Mouse (Mus musculus) lung, postnatal 25 days (tissue): ENCODE results near the gene Il2rb.

Experiments
- DNase-seq: peaks from one replicate; pipeline ENCODE4 v3.0.0; 2022; ENCODE audit warnings: low spot score

Gene Il2rb

DNA sequence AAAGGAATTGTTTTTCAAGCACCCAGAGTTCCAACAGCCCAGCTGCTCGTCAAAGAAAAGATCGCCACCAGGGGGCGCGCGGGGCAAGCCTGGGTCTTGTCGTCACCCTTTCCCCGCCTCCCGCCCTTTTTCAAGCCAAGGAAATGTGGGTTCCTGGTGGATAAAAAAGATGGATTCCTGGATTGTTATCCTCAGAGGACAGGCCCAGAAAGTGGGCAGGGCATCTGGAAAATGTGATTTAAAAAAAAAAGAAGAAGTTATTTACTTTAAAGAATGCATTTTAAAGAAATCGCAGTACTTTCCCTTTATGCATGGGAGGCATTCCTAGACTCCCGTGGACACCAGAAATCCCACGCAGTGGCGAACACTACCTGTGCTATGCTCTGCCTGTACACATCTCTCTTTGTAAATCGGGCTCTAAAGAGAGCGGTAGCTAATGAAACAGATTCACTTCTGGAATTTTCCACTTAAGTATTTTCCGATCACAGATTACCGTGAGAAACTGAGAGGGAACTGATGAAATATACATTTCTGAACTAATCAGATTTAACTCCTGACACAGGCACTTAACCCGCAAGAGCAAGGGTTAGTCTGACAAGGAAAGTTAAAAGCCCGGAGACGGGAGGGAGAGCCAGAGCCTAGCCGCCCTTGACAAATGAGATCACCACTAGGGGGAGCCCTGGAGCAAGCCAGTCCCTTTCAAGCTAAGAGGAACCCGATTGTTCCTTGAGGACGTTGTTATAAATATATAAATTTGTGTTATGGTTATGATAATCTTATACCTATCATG lies 47.1 kb downstream of the Il2rb start:
- DNase-seq, result peak; percentile 94

DNA sequence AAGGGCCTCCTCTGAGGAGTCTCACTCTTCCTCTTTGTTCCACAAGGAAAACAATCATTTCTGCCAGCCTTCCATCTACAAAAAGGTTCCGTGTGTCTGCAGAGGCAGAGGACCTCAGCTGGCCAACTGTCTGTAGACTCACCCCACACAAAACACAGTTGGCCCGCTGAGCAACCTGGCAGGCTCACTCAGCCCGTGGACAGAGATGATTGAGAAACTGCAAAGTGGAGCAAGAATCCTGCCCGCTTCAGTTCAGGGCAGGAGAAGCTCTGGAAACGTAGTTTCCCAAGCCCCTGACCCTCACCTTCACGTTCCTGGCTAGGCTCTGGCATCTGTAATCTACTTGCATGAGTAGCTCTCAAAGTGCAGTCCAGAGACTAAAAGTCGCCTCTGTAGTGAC lies 48.0 kb downstream of the Il2rb start:
- DNase-seq, result peak; percentile 29

DNA sequence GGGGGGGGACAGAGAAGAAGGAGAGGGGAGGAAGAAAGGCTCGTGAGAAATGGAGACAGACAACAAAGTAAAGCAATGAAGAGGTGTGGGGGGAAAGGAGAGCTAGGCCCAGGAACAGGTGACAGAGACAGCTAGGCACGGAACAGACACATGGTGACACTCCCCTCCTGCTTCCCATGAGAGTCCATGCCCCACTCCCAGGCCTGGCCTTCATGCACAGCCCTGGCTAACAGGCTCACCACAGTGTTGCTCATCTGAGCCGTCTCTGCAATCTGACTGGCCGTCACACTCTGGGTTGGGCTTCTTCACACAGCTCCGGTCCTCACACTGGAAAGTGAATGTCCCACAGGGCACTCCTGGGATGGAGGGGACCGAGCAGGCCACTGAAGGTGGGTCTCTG lies 51.2 kb downstream of the Il2rb start:
- no peak for DNase-seq

DNA sequence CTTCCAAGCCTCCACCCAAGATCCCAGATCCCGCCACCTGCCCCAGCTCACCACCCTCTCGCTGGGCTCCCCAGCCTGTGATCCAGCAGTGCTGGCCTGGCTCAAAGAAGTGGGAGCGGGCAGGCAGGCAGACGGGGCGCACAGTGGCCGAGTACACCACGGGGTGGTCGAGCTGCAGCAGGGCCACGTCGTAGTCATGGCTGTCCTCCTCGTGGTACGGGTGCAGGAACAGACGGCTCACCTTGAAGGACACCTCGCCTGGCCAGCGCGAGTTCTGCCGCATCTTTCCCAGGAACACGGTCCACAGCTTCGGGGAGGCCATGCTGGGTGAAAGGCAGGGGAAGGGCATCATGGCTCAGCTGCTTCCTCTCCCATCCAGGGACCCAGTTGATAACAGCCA lies 52.8 kb downstream of the Il2rb start:
- DNase-seq, result no peak

DNA sequence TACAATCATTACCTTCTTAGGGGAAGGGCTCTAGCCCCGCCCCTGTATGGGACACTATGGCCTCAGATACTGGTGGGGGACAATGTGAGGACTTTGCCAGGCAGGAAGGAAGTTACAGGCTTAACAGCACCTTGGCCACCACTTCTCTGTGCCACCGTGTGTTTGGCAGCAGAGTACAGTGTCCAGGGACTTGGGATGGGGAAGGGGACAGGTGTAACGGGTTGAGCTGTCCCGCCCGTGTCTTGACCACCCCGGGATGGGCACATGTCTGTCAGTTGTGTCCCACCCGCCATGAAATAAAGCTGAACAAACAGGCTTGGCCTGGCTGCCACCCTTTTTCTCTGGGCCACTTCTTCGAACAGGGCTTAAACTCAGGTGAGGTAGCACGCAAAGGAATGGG lies 56.1 kb downstream of the Il2rb start:
- no peak for DNase-seq

DNA sequence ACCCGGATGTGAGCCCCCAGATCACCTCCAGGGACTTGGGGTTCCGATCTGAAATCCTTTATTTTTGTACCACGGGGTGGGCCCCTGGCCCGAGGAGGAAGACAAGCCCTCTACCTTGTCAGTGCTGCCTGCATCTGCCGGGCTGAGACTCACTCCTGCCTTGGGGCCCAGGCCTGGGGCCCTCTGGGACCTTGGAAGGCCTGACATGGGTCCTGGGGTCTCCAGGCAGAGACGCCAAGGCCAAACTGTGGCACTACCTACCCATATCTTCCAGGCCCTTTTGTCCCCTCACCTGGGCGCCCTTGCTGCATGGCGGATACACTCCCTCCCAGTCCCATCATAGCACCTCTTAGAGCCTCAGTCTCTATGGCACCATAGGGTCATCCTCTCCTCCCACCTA lies 56.6 kb downstream of the Il2rb start:
- no peak for DNase-seq

DNA sequence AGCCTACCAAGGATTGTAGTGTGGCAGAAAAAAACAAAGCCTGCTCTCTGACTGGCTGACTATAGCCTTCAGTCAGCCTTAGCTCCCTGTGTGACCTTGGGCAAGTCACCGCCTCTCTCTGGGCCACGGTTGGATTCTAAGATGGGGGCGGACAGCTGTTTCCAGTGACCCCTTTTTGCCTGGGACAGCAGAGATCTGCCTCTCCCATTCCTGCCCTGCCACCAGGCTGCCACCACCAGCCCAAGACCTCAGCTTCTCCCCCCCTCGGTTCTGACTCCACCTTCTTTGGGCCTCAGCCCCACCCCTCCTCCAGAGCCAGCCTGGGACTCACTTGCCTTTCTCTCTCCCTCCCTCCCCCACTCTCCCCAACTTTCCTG lies 57.1 kb downstream of the Il2rb start:
- DNase-seq, result no peak

DNA sequence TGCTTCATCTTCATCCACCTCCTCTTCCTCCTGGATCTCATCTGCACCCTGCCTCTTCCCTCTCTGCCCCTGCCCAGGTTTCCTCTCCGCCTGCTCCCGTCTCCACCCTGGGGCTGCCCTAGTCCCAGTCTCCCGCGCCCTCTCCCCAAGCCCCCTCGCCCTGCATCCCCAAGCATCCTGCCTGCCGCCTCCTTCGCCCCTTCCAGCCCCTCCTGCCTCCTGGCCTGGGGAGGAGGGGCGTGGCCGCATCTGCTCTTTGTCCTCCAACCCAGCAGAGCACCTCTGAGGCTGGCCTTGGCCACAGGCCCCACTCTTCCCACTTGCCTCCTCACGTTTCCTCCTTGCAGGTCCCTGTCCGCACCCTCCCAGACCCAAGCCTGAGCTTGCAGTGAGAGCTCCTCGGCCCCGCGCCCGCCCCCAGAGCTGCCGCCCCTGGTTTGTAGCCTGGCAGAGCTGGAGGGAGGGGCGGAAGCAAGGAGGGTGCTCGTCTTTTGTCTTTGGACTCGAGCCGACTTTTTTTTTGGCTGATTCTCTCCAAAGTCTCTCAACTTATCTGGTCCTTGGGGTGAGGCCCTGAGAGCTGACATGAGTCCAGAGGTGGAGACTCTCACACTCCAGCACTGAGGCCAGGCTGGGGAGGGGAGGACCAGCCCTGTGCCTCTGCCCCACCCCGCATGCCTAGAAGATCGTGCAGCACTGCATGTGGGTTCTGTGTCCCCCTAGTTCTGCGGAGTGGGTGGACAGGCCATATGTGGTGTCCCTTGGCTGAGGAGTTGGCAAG lies 57.6 kb downstream of the Il2rb start:
- DNase-seq, result peak; percentile 43

DNA sequence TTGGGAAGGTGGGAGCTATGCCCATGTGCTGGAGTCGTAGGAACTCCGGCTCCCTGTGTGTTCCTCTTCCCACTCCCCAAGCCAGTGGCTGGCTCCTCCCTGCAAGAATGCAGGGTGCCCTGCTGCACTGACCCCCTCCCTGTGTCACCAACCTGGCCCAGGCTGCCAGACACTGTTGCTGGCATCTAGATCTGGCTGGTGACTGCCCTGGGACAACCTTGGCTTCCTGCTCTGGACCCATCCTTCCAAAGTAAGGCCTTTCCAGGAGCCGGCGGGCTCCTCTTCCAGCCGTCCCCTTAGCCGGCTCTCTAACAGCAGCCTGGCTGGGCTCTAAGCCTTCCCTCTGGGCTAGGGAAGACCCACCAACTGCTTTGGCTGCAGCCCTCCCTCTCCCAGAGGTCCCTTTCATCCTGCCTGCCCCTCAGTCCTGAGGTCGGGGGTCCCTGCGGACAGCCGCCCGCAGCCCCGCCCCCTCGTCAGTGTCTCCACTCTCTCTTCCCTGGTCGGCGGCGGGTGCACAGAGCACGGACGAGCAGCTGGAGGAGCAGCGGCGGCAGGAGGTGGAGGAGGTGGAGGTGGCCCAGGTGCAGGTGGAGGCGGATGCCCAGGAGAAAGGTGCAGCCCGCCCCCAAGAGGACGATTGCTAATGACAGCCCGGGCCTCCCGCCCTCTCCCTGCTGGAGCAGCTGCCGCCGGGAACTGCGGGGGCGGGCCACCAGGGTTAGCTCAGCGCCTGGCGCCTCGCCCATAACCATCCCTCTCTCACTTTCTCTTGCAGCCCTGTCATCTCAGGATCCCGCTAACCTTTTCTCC lies 58.5 kb downstream of the Il2rb start:
- DNase-seq, result peak; percentile 79

DNA sequence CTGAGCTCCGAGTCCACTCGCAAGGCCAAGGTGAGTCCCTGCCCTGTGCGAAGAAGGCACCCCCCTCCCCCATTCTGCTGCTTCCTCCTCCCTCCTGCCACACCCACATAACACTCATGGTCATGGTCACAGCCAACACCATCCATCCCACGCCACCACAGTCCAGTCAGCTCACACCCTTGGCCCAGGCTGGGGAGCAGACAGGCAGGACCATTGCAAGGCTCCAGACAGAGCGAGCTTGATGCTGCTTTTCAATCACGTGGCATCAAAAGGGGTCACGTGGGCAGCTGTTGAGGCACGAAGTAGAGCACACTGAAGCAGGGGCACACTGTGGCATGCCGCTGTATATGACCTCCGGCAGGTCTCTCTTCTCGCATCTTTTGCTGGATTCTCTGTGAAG lies 59.4 kb downstream of the Il2rb start:
- DNase-seq, result no peak

DNA sequence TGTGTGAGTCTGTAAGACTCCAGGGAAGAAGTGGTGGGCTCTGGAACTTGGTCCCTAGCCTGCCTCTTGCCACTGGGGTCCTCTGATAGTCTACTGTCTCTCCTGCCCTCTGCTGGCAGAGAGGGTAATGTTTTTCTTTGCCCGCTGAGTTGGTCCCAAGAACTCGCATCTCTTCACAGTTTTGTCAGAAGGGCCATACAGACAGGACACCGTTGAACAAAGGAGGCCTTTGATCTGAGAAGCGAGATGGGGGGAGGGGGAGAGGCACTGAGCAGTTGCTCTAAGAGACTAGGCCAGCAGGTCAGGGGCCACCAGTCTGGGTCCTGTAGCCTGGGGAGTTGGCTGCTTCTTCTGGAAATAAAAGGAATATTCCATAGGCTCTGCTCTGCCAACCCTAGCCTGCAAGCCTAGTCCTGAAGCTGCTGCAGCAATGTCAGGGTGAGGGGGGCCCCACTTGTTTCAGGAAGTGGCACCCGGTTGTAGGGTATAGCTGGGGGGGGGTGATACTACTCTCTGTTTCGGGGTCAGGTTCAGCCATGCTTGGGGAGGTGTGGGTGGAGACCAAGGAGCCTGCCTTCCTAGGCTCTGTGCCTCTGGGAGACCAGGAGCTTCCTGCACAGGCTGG lies 60.1 kb downstream of the Il2rb start:
- peak; percentile 23 for DNase-seq

DNA sequence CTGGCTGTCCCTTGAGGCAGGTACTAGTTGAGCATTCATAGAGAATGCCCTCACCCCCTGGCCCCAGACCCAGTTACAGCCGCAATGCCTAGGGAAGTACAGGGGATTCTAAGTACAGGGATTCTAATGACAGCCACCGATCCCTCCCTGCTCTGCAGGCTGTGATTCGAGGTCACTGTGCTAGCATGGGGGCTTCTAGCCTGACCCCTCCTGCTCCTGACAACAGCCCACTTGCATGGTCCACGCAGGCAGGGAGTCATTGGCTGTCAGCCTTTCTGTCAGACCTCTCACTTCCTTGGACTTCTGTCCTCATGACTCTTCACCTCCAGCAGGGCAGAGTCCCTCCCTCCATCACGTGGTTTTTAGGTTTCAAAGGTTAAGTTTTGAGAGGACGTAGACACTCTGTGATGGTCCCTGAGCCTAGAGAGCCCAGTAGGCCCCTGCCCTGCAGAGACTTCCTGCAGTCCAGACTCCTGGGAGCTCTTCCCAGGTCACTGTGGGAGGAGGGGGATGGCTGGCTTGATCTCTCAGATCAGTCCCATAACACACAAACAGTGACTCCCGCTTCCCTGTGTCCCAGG lies 63.4 kb downstream of the Il2rb start:
- DNase-seq, result no peak

DNA sequence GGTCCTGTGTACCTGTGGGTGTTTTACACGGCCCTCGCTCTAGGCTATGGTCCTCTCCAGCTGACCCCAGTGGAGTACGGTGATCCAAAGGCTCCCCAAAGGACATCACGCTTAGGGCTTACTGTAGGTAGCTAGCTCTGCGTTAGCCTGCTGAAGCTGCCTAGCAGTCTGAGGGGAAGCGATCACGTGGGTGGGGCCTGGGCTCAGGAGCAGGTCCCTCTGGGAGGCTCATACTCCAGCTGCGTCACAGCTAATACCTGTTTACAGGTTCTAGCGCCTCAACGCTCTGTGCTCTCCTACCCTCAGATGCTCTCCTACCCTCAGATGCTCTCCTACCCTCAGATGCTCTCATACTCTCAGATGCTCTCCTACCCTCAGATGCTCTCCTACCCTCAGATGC lies 64.2 kb downstream of the Il2rb start:
- DNase-seq, result no peak

DNA sequence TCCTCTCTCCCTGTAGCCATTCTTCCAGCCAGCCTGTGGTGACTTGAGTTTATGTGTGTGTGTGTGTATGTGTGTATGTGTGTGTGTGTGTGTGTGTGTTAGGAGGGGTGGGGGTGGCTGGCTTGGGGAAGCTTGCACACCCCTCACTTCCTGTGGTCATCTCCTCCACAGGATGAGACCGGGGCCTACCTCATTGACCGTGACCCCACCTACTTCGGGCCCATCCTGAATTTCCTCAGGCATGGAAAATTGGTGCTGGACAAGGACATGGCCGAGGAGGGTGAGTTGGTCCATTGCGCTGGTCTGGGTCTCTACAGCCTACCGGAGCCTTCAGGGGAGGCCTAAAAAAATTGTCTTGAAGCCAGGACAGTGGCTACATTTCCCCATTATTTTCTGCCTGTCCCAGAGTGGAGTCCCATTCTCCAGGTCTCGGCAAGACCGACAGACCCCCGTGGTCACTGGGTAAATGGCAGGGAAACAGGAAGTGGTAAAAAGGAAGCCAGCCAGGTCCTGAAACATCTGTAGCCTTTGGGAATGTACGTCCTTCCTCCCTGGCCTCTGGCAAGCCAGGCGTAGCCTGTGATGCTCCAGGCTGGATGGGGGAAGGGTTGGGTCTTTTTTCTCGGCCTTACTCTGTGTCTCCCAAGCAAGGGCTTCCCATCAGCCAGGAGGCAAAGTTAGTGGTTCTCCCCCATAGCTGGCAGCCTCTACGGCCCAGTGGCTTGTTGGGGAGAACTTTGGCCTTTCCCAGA lies 65.0 kb downstream of the Il2rb start:
- DNase-seq, result no peak
